Mouse (Mus musculus): ENCODE measurements around the gene Ctf2.
"Not testable (repeated sequence)": the region's sequence is repeated elsewhere in the genome, so short reads cannot be mapped to it uniquely, and the experiment has no call there.

Gene Ctf2

DNA sequence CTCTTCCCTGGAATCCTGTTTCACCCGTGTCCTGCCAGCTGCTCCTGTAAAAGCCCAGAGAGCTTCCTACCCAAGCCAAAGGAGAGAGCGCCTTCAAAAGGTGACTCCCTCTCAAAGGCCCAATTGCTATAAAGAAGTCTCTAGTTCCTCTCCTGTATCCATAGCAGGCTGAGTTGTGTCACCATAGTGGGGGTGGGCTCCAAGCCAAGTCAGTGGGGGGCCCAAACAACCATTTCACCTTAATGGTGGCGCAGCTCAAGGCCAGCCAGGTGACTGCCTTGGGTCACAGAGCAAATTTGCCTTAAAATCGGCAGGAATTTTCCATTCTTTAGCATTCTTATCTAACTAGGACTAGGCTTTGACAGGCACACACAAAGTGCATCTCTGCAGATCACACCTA lies 17.1 kb downstream of the Ctf2 start:
- in situ Hi-C loops (cut with MboI, MseI): no loop called here

DNA sequence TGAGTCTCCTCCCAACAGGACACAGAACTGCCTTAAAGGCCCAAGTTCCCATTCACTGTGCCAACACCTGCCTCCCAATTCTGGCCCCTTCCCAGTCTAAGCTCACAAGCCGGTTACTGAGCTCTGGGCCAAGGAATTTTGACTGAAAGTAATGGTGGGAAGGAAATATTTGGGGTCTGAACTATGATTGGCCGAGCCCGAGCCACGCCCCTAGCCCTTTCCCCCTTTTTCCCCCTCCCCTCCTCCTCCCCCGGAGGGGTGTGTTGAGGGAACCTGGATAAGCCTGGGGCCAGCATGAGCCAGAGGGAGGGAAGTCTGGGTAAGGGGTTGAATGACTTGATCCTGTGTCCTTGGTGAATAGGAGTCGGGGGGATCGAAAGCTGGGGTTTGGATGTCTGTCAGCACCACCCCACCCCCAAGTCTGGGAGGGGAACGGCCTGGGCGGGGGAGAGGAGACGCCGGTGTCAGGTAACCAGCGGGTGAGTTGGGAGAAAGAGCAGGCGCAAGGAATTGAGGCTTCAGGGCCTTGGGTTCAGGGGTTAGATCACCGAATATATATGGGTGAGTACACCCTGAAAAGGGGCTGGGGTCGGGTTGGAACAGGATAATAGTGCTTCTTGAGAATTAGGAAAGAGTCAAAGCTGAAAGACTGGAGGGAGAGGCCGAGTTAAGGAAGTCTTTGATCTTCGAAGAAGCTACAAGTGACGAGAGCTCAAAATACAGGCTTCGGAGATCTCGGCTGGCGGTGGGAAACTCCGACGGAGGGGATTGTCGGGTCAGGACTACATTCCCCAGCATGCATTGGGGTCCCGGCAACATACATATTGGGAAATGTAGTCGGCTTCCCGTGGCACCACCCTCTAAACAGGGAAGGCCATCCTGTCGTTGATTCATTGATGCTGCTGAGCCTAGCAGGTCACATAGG lies 19.2 kb downstream of the Ctf2 start, which contains the start of gene Ctf1:
Ctf1 (plus strand) TSS at position 276 of the 925 bp plus-strand sequence.
- in situ Hi-C loops (cut with MboI, MseI): no loop called here

DNA sequence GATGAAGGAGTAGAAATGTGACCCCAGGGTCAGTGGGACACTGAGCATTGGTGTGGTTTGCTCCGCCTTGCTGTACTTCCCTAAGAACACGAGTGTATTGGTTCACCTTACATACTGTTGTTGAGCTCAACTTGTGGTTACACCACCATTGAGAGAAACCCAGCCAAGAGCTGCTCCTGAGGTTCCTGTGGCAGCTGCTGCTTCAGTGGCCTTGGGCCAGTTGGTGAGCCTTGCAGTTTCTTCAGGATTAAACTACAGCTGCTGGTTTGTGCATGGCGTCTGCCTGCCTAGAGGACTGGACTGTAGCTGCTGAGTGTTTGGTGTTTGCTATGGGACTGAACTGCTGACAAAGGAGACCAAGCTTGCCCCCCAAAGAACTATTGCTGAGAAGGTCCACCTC lies 20.5 kb downstream of the Ctf2 start:
- in situ Hi-C loops (cut with MboI, MseI): no loop called here

DNA sequence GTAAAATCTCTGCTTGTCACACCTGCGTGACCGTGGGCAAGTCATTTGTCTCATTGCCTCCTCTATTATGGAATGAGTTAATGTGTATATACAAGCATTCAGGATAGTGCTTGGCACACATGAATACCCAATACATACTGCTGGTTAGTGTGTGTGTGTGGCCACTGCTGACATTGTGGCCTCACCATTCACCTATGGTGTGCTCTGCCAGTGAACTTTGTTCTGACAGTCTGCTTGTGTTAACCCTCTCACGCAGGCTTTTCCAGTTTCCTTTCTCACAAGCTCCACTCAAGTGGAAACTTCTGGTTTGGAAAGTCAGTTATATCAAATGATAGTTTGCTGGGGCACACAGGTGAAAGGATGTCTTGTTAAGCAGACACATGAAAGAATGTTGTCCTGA lies 20.9 kb downstream of the Ctf2 start:
- in situ Hi-C loops (cut with MboI, MseI): no loop called here

DNA sequence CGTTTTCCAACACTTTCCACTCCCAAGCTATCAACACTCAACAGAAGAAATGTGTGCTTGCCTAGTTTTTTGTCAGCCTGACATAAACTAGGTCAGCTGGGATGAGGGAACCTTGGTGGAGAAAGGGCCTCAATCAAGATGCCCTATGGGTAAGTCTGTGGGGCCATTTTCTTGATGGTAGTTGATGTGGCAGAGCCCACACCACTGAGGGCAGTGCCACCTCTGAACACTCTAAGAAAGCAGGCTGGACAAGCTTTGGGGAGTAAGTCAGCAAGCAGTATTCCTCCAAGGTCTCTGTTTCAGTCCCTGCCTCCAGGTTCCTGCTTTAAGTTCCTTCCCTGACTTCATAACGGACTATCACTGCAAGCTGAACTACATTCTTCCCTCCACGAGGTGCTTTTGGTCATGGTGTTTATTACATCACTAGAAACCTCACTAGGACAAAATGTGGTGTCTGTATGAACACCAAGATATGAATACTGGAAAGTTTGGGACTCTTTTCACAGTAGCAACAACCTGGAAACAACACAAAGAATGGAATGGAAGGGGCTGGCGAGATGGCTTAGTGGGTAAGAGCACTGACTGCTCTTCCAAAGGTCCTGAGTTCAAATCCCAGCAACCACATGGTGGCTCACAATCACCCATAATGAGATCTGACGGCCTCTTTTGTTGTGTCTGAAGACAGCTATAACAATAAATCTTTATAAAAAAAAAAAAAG lies 22.5 kb downstream of the Ctf2 start:
- in situ Hi-C loops (cut with MboI, MseI): no loop called here

DNA sequence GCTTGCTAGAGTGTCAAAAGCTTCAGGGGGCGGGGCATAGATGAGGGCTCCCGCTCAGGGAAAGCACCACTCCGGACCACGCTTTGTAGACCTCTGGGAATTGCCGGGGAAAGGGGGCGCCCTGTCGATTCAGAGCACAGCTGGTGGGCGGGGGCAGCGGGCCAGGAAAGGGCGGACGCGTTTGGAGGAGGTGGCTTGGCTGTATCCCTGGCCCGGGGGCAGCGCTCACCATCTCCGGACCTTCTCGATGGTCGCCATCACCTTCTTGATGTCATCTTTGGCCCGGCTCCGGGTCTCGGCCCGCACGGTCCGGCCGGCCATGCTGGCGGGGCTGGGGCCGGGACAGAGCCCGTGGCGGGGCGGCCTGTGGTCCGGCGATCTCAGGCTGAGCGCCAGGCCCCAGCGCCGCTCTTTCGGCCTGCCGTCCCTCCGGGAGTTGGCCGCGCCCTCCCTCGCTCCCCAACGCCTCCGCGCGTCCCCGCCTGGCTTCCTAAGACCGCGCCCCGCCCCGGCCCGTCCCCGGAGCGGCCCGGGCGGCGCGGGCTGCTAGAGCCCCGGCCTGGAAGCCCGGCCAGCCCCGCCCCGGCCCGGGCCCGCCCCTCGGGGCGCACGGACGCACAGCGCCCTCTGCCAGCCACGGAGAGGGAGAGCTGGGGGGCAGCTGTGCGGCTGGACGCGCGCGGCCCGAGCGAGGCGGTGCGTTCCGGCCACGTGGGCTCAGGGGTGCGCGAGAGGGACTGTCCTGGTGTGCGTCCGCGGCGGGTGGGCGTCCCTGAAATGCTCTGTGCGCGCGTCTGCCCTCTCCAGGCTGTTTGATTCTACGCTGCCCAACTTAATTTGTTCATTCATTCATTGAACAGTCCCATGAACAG lies 23.5 kb downstream of the Ctf2 start, which contains the start of gene Bcl7c:
Bcl7c (minus strand) TSS at position 727 of the 872 bp plus-strand sequence.
- in situ Hi-C loops (cut with MboI, MseI): no loop called here

DNA sequence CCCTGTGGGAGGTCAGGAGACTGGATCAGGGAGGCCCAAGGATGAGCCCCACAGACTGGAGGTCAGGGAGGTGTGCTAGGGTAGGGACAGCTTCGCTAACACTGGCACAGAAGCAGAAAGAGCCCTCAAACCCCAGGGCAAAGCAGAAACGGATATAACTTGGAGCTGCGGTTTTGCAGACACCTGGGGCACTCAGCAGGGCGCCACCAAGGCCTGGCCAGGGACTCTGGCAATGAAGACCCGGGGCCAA lies 24.1 kb downstream of the Ctf2 start:
- in situ Hi-C loops (cut with MboI, MseI): no loop called here

DNA sequence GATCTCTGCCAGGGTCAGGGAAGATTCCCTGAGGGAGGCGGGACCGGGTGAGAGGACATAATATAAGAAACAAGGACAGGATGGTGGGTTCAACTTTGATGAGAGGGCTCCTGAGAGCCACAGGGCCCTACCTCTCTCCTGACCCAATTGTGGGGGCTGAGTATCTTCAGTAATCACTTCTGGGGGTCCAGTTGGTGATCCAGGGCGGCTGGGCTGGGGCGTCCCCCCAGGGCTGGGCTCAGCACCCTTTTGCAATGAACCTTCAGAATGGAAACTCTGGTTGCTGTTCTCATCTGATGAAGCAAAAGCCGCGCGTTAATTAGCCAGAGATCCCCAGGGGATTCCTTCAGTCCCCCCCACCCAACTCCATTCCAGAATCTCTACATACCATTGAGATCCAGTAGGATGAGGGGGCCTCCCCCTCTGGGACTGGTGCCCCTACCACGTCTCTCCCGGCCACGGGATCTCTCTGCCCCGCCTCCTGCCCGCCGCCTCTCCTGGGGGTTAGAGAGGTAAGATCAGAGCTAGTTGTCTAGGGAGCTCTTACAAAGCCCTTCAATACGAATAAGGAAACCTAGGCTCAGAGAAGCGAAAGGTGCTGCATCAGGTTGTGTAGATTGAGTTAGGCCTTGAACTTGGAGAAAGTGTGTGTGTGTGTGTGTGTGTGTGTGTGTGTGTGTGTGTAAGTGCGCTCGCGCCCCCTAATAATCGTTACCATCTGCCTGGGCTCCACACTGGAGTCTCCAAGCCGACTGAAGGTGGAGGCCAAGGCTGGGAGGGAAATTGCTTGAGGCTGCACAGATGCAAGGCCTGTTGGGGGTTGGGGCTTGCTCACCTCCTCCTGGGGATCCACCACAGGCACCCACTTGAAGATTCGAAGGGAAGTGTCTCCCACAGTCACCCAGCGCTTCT lies 24.7 kb downstream of the Ctf2 start:
- in situ Hi-C loops (cut with MboI, MseI): no loop called here

DNA sequence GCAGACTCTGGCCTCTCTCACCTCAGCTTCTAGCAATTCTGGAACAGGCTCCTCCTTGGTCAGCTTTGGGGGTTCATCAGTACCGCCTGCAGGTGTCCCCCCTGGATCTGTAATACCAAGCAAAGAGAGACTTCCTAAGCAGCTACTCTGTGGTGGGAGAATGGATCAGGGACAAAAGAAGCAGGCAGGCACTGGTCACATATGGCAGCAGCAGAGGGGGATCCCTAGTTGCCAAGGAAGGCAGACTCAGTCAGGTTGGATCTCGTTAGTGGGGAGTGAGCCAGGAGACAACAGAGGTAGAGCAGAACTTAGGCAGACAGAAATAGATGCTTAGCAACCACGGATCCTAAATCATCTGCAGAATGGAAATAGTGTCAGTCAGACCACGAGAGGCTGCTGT lies 26.3 kb downstream of the Ctf2 start:
- in situ Hi-C loops (cut with MboI, MseI): no loop called here

DNA sequence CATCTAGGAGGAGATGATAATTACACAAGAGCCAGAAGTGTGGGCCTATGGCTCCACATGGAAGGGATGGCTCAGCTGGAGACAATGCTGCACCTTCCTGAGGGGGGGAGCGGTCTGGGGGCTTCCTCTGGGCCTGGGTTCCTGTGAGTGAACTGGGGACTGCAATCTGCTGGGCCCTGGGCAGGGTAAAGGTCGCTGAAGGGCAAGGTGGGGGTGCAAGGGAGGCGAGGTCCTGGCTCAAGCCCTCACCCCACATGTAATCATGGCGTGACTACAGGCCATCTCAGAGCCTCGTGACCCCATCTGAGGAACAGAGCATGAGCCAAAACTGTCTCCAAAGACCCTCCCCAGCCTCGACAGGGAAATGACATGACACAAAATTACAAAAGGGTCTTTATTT lies 27.4 kb downstream of the Ctf2 start:
- in situ Hi-C loops (cut with MboI, MseI): no loop called here

DNA sequence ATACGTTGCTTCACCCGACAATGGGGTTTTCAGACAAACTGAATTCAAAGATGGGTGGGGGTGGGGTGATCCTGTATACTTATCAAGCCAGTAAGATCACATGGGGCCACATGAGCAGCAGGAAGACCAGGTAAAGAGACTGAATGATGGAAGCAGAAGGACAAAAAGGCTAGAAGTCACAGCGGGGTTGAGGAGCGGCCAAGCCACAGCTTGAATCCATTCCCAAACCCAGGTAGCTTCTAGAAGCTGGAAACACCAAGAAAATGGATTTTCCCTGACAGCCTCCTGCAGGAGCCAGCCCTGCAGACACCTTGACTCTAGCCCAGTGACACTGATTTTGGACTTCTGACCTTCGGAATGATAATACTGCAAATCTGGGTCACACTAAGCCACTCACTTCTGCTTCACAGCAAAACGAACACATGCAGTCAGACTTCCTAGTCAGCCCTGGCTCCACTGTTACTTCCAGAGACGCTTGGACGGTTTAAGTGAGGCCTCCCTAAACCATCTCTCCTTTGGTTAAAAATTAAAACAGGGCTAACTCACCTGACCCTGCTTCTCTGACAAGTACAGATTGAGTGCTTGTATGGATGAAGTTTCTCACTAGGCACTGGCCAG lies 28.3 kb downstream of the Ctf2 start:
- in situ Hi-C loops (cut with MboI, MseI): no loop called here

DNA sequence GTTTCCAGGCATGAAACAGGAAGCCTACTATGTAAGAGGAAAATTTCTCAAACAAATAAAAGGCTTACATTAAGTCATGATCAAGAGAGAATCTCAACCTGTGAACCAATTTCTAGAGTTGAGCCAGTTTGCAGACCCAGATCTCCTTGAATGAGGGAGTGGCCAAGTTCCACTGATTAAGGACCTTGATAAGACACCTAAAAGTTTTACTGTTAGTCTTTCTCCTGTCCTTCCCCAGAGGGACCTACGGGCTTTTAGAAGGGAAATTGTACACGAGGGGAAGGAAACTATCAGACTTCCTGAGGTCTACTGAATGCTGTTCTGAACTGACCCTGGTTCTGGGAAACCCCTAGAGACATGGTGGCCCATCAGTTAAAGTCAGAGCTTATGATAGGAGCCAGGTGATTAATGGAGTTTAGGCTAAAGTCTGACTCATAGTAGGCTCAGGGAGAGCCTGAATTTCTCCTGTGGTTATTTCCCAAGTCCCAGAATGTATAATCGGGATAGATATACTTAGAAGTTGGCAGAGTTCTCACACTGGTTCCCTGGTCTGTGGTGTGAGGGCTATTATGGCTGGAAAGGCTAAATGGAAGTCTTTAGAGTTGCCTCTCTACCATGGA lies 31.1 kb downstream of the Ctf2 start:
- in situ Hi-C loops (cut with MboI, MseI): no loop called here

DNA sequence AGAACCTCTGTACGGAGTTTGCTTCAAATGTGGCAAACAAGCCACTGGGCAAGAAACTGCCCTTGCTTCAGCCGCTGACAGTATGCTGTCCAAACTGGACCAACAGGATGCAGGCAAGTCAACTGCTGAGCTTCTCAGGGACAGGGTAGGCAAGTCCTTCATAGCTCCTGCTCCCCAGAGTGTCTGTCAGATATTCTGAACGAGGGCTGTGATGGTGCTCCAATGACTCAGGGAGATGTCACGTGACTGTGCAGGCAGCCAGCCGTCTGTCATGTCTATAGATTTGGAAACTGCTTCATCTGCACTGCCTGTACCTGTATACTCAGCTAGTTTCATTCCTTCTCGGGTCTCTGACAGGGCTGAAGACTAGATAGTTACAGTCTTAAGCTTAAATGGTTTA lies 33.0 kb downstream of the Ctf2 start:
- in situ Hi-C loops (cut with MboI, MseI): no loop called here

DNA sequence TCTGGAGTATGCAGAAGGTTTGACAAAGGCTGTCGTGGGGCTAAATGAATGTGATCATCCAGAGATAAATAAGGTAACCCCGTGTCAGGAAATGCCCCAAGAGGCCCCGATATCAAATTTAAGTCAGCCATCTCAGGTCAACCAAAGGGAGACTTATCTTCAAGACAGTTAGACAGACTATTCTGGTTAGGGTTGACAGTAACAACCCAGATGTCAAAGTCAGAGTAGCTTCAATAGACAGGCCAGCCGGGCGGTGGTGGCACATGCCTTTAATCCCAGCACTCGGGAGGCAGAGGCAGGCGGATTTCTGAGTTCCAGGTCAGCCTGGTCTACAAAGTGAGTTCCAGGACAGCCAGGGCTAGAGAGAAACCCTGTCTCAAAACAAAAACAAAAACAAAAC lies 38.2 kb downstream of the Ctf2 start:
- in situ Hi-C loops (cut with MboI, MseI): not testable (repeated sequence)

DNA sequence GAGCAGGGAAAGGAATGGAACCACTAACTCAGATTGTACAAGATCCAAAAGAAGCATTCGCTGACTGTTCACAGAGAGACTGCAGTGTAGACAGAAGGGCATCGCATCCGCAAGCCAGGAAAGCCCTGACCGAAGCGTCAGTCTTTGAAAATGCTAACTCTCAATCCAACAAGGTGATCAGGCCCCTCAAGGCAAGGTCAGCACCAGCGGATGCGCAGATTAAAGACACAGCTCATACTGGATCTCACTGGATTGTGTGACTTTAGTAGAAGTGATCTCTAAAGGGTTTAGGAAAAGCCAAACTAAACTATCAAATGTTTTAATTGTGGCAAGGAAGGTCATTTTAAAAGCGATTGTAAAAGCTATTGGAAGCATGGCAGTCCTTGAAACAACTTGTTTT lies 38.7 kb downstream of the Ctf2 start:
- in situ Hi-C loops (cut with MboI, MseI): no loop called here

DNA sequence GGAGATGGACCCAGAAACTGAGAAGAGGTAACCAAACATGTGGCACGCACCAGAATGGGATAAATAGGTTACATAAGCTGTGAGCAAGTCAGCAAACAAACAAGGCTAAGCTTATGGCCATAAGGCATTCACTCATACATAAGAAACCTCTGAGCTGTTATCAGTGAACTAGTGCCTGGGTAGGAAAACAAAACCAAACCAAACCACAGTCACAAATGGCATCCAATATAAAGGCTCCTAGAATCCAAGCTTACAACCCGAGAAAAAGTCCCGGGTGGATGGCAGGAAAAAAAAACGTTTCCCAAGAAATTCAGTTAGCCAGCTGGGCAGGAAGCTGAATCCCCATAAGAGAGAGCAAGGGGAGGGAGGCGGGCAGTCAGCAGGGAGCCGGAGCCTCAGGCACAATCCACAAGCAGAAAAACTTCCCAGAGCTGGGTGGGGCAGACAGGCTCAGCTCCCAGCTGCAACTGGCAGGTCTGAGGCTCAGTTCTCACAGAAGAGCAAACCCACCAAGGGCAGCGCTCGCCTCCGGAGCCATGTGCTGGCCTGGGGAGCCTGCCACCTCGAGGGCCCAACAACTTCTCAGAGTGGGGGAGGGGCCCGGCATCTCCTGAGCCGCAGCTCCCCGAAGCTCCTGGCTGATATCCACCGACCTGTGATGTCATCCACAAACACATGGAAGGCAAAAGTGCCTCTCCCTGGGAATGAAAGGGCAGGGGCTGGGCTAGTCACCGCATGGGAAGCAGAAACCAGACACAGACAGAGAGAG lies 40.6 kb downstream of the Ctf2 start:
- in situ Hi-C loops (cut with MboI, MseI): no loop called here

DNA sequence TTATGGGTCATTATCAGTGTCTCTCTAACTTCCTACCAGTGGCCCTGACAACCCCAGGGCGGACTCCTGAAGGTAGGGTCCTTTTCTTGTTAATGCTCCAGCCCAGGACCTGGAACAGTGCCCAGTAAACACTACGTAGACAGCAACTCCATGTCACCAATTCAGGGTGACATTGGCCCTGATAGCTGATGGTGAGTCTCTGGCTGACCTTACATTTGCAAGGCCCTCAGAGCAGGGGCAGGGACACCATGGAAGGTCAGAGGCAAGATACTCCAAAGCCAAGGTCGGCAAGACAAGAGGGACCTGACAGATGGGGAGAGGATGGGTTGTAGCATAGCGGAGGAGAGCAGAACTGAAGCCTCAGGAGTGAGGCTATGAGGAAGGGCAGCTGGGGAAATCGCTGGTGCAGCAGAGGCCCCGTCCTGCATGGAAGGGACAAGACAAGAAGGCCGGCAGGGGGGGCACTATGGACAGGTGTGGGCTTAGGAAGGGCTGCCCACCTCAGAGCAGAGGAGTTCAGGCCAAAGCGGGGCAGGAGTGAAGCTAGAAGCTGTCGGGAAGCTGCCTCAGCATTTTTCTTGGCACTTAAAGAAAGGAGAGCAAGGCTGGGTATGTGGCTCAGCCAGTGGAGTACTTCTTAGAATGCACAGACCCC lies 42.2 kb downstream of the Ctf2 start:
- in situ Hi-C loops (cut with MboI, MseI): no loop called here

DNA sequence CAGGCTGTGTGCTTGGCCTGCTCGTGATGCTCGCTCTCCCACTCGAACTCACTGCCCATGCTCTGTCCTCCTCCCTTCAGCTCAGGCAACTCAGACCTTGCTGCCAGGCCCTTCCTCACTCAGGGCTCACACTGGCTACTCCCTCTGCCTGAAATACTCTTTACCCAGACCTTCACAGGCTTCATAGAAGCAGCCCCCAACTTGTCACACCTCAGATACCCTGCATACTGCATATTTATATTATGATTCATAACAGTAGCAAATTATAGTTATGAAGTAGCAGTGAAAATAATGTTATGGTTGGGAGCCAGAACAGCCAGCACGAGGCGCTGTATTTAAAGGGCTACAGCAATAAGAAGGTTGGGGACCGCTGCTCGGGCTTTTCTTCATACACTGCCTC lies 43.0 kb downstream of the Ctf2 start:
- in situ Hi-C loops (cut with MboI, MseI): no loop called here

Measured in T-helper 1 cell (primary cell).